In the genomic region with DNA sequence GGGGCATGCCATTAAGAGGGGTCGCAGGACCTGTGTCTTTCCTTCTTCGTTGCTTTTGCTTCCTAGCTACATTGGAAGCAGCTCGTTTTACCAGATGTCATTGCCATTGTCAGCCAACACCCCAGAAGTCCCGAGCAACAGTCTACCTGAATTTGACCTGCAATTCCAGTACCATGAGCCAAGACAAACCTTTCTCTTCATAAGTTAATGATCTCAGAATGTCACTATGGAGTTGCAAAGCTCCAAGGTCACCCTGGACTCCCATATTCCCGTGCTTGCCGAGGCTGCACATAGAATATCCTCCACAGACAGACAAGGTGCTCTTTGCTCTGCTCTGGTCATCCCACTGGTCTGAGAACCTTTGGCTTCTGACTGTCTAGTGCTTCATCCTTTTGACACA, we compare ENCODE assay signal across 16 mouse cellular contexts. TPM values are rescaled to one million over a fixed set of nuclear protein-coding genes. Genes with fewer than 3 reads are reported as not detected.
"Had no signal": no experiment of that assay in that cellular context is flagged by ENCODE, and none has a peak within 500 bp of the region (broad histone marks: within the 10 kb centered on the region; RNA-seq: fewer than 3 reads in every experiment).

No protein-coding gene starts in this region.

- DNase-seq: lung, adult 18-20 months; lung, postnatal 4 days; midbrain, embryonic 14.5 days; right cerebral cortex, adult 18-20 months; right cerebral cortex, postnatal 25 days had no signal

- H3K9me3 ChIP-seq: limb, embryonic 12.5 days; midbrain, embryonic 10.5 days; neural tube, embryonic 15.5 days had no signal

- H3K4me2 ChIP-seq: limb, embryonic 12.5 days; neural tube, embryonic 15.5 days had no signal

- H3K9ac ChIP-seq: limb, embryonic 12.5 days; neural tube, embryonic 15.5 days had no signal

- H3K4me3 ChIP-seq: limb, embryonic 12.5 days; midbrain, embryonic 10.5 days; myocyte; neural tube, embryonic 15.5 days had no signal

- H3K36me3 ChIP-seq: limb, embryonic 12.5 days; midbrain, embryonic 10.5 days; neural tube, embryonic 15.5 days had no signal

- ATAC-seq: hindbrain, embryonic 16.5 days; inflammation-experienced regulatory T-cells, adult 6 months; intestine, postnatal 0 days had no signal

- H3K4me1 ChIP-seq: limb, embryonic 12.5 days had no signal

- H3K27ac ChIP-seq: kidney, postnatal 0 days; limb, embryonic 12.5 days; midbrain, embryonic 10.5 days; neural tube, embryonic 15.5 days; stomach, postnatal 0 days had no signal

- H3K27me3 ChIP-seq: neural tube, embryonic 15.5 days had no signal

RNA-seq across cellular contexts. Expression of gene Agt, which starts 2.4 kb away (rescaled TPM):
- polyA plus RNA-seq: inflammation-experienced regulatory T-cells, adult 6 months; limb, embryonic 12.5 days; midbrain, embryonic 10.5 days had no signal

RNA-seq across cellular contexts. Expression of gene Capn9, which starts 8.8 kb away (rescaled TPM):
- total RNA-seq: megakaryocyte, adult 5-6 weeks had no signal
- polyA plus RNA-seq: inflammation-experienced regulatory T-cells, adult 6 months; limb, embryonic 12.5 days; midbrain, embryonic 10.5 days; neural tube, embryonic 11.5 days had no signal
